14 mouse cellular contexts compared by ENCODE assay signal in the genomic region with DNA sequence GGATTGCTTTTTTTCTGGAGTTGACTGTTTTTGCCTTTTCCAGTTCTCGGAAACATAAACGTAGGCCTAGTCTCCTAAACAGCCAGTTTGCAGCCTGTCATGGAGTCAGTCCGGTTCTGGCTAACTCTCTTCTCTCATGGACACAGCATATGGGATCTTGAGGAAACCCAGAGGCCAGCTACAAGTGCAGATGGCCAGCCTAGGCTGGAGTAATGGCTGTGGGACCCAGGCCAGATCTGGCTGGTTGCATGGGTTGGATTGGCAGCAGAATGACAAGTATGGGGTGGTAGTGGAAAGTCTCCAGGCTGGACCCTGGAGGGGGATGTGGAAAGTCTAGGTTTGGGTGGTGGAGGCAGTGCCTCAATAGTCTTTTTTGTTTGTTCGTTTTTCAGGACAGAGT.
"Had no signal": no experiment of that assay in that cellular context is flagged by ENCODE, and none has a peak within 500 bp of the region (broad histone marks: within the 10 kb centered on the region; RNA-seq: fewer than 3 reads in every experiment).

No protein-coding gene starts in this region.

- DNase-seq: cerebellum, adult 8-10 months; cerebellum, adult 9-10 months; cerebellum, adult 9-11 months; cerebellum, postnatal 25 days; cerebellum, postnatal 36 days; embryo, embryonic 11 days; forebrain, postnatal 0 days; gastrocnemius, adult 2 months; gastrocnemius, postnatal 10 days; gastrocnemius, postnatal 14 days; gastrocnemius, postnatal 25 days; gastrocnemius, postnatal 36 days; heart, adult 18-20 months; heart, adult 2 months had no signal
